Mouse (Mus musculus) adipocyte (in vitro differentiated cells): ENCODE measurements around the gene Clic4.

Experiments used
- DNase-seq: peaks from one replicate; pipeline ENCODE4 v3.0.0-alpha.2; 2016; ENCODE audit warnings: low spot score

The Clic4 gene

GRCm38 (mm10) chr4:135232563-135232962 is 40.1 kb downstream of the Clic4 start:
- DNase-seq, result no peak

- no peak for DNase-seq
Measured at GRCm38 (mm10) chr4:135231543-135231942, 41.1 kb downstream of the Clic4 start.

- DNase-seq, result no peak
Measured at GRCm38 (mm10) chr4:135231136-135231535, 41.5 kb downstream of the Clic4 start.

GRCm38 (mm10) chr4:135230661-135231060 is 42.0 kb downstream of the Clic4 start:
- DNase-seq, result no peak

- no peak for DNase-seq
Measured at GRCm38 (mm10) chr4:135229871-135230270, 42.7 kb downstream of the Clic4 start.

GRCm38 (mm10) chr4:135228136-135228535 is 44.5 kb downstream of the Clic4 start:
- no peak for DNase-seq

GRCm38 (mm10) chr4:135226008-135226667 is 46.5 kb downstream of the Clic4 start:
- no peak for DNase-seq

GRCm38 (mm10) chr4:135223808-135224207 is 48.8 kb downstream of the Clic4 start:
- DNase-seq, result no peak

GRCm38 (mm10) chr4:135221632-135222407 is 50.8 kb downstream of the Clic4 start:
- no peak for DNase-seq

GRCm38 (mm10) chr4:135220641-135221040 is 52.0 kb downstream of the Clic4 start:
- DNase-seq, result no peak

- DNase-seq, result peak; percentile 65
Measured at GRCm38 (mm10) chr4:135219652-135220051, 53.0 kb downstream of the Clic4 start.

GRCm38 (mm10) chr4:135209846-135210245 is 62.8 kb downstream of the Clic4 start:
- no peak for DNase-seq

GRCm38 (mm10) chr4:135205711-135206600 is 66.7 kb downstream of the Clic4 start:
- DNase-seq, result no peak

- no peak for DNase-seq
Measured at GRCm38 (mm10) chr4:135205254-135205653, 67.4 kb downstream of the Clic4 start.

GRCm38 (mm10) chr4:135204666-135205065 is 67.9 kb downstream of the Clic4 start:
- DNase-seq, result no peak

GRCm38 (mm10) chr4:135203806-135204560 is 68.6 kb downstream of the Clic4 start:
- no peak for DNase-seq

- DNase-seq, result no peak
Measured at GRCm38 (mm10) chr4:135203279-135203678, 69.3 kb downstream of the Clic4 start.

- no peak for DNase-seq
Measured at GRCm38 (mm10) chr4:135201771-135202170, 70.8 kb downstream of the Clic4 start.

- DNase-seq, result no peak
Measured at GRCm38 (mm10) chr4:135197857-135198256, 74.8 kb downstream of the Clic4 start.

GRCm38 (mm10) chr4:135192841-135193240 is 79.8 kb downstream of the Clic4 start:
- no peak for DNase-seq

- DNase-seq, result no peak
Measured at GRCm38 (mm10) chr4:135191604-135192003, 81.0 kb downstream of the Clic4 start.

- DNase-seq, result no peak
Measured at GRCm38 (mm10) chr4:135191185-135191584, 81.4 kb downstream of the Clic4 start.
